Mouse (Mus musculus): ENCODE data around the gene Aif1. TPM values are rescaled to one million over a fixed set of nuclear protein-coding genes. Genes with fewer than 3 reads are reported as not detected.

The Aif1 gene
- polyA plus RNA-seq (2012; rRNA removed; ENCODE audit: low replicate concordance): 2.8 and 5.7 TPM in 2 replicates

DNA sequence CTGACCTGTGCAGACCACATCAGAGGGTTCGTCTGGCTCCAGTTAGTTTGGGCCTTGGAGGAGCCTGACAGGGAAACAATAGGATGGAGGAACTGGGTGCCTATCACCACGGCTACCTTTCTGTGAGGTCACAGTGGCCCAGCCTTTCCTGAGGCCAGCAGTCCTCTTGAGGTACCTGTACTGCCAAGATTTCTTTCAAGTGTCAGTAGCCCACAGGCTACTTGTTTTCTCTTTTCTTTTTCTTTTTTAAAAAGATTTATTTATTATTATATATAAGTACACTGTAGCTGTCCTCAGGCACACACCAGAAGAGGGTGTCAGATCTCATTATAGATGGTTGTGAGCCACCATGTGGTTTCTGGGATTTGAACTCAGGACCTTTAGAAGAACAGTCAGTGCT lies at the start of gene Aif1:
Gene Aif1 (minus strand): TSS at position 101 of the 400 bp plus-strand sequence.

GRCm38 (mm10) chr17:35220156-35220952 lies 44.5 kb upstream of the Aif1 start, which contains the start of gene Gm16181:
Gene Gm16181, plus strand, starts transcription at chr17:35220834.

GRCm38 (mm10) chr17:35204494-35205379 lies 28.9 kb upstream of the Aif1 start, which contains the start of gene Lta:
Gene Lta, minus strand, starts transcription at chr17:35205351.

DNA sequence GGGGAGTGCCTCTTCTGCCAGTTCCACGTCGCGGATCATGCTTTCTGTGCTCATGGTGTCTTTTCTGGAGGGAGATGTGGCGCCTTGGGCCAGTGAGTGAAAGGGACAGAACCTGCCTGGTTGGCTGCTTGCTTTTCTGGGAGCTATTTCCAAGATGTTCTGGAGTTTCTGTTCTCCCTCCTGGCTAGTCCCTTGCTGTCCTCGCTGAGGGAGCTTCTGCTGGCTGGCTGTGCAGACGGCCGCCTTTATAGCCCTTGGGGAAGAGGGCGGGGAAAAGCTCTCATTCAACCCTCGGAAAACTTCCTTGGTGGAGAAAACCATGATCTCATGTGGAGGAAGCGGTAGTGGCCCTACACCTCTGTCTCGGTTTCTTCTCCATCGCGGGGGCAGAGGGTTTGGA lies 25.9 kb upstream of the Aif1 start, which contains the start of gene Tnf:
Gene Tnf (minus strand): TSS at position 221 of the 400 bp plus-strand sequence.

GRCm38 (mm10) chr17:35193881-35194843 lies 18.3 kb upstream of the Aif1 start, which contains the start of gene Ltb:
Gene Ltb, plus strand, starts transcription at chr17:35194439.

GRCm38 (mm10) chr17:35187959-35188610 lies 12.2 kb upstream of the Aif1 start, which contains the start of gene Lst1:
Gene Lst1, minus strand, starts transcription at chr17:35188439.

DNA sequence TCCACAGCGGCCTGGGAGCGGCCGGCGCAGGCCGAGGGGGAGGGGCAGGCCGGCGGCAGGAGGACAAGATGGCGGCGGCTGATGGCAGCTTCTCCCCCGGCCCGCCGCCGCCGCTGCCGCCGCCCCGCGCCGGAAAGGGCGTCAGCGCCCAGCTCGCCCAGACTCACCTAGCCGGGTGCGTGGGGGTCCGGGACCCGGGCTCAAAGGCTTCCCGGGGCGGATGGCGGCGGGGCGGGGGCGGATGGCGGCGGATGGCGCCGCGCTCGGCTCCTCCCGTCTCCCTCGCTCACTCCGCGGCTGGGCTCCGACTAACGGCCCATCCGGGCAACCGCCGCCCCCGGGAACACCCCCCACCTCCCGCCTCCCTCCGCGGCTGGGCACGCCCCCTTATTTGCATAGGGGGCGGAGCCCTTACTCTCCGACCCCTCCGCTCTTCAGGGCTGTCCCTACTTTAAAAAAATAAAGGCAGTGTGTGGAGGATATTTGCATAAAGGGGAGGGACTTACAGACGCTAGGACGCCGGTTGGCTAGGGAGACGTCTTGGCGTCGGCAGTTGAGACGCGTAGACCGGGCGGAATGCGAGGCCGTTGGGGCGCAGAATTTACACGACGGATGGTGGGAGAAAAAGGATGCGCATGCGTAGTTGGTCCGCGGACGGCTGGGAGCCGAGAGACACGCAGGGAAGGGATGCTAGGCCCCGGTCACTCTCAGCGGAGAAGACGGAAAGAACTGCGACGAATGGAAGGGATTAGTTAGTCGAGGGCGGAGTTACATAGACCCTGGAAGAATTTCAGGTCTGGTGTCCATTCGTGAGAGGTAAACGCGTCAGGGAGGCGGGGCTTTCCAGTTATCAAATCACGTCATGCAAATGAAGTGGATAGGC lies 11.1 kb downstream of the Aif1 start, which contains the start of gene Prrc2a:
Gene Prrc2a (minus strand): TSS at position 330 of the 883 bp plus-strand sequence.

DNA sequence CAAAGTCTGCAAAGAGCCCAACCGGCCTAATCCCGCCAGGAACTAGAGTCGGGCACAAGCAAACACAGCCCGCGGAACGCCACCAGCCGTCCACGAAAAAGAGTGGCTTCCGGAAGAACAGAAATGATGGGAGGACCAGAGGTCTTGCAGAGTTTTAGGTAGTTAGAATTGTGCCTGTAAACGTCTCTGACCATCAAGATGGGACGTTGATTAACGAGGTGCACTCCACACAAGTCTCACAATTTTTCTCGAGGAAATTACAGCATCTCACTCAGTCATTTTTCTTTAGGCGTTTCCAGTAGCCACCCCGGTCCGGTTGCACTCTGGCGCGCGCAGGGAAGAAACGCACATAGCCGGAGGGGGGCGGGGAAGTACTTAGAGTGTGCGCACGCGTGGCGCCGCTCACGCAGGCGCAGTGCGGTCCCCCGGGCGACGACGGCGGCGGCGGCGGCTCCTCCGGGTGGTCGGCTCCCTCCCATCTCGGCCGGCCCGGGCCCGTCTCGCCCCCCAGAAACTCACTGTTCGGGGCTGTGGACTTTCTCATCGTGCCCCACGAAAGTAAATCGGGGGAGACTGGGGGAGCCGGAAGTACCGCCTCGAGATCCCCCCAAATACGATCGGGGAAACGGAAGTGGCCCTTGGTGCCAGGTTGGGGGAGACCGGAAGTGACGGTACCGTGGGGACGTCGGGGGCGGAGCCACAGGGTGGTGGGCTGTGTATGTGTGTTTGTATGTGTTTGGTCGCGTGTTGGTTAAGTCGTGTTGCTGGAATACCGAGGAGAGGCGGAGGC lies 40.9 kb downstream of the Aif1 start, which contains the start of gene Bag6:
Gene Bag6 (plus strand): TSS at position 378 of the 790 bp plus-strand sequence.

GRCm38 (mm10) chr17:35131500-35132173 lies 44.2 kb downstream of the Aif1 start, which contains the start of gene Apom:
Gene Apom, minus strand, starts transcription at chr17:35132050.

GRCm38 (mm10) chr17:35126206-35126611 lies 49.7 kb downstream of the Aif1 start, which contains the start of gene D17H6S53E:
Gene D17H6S53E, plus strand, starts transcription at chr17:35126373.

DNA sequence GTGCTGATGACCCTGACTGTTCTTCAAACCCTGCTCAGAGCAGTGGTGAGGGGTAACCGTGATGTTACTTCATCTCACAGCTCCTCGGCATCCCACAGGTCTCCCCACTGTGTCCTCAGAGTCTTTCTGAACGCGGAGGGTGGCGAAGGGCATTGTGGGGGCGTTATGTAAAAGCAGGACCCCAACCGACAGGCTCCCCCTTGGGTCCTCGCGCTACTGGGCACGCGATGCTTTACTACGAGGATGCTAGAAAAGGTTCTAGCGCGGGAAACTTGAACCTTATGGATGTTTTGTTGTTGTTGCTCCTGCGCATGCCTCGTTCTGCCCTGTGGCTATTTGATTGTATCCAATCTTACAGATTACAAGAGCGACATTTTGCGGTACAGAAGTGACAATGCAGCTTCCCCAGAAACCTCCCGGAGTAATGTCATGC lies 54.0 kb downstream of the Aif1 start, which contains the start of gene Csnk2b:
Gene Csnk2b (minus strand): TSS at position 183 of the 433 bp plus-strand sequence.

DNA sequence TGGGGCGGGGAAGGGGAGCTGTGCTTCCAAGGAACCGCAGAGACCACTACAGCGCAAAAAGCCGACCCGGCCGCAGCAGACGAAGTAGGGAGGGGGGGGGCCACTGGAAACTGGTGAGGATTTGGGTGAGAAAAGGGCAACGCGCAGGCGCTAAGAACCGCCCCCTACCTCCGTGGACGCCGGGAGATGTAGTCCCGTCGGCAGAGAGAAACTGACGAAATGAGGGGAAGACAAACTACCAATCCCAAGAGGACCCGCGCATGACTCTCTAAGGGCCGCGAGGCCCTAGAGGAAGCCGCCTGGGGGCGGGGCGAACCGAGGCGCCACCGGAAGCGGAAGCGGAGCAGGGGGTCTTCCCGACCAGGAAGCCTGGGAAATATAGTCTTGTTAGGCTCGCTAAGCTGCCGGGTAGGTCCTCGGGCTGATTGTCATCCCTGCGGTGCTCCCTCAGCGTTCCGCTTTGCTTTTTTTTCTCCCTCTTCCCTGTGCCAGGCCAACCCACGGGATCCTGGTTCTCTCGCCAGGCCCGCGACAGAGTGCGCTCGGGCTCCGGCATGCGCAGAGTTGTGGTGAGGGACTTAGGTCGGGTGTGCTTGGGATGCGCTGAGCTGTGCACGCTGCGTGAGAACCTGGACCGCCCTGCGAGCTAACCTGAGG lies 54.6 kb downstream of the Aif1 start, which contains the start of gene Gpank1:
Gene Gpank1 (plus strand): TSS at position 313 of the 657 bp plus-strand sequence.

Other genes with a start within 250 kb of the Aif1 start
- 48.4 and 54.9 TPM in 2 replicates for gene Neu1, start 244.8 kb downstream of the Aif1 start, polyA plus RNA-seq (2012; rRNA removed; ENCODE audit: low replicate concordance)
- 43.1 and 146 TPM in 2 replicates for gene Hspa1b, start 216.8 kb downstream of the Aif1 start, polyA plus RNA-seq (2012; rRNA removed; ENCODE audit: low replicate concordance)
- gene Gm20481, start 206.2 kb downstream of the Aif1 start, polyA plus RNA-seq (2012; rRNA removed; ENCODE audit: low replicate concordance): 0.30 TPM in 1 of 2 replicates, not detected in the other
- gene Hspa1a, start 203.9 kb downstream of the Aif1 start, polyA plus RNA-seq (2012; rRNA removed; ENCODE audit: low replicate concordance): 17.7 and 42.4 TPM in 2 replicates
- 0.30 and 3.0 TPM in 2 replicates for gene Hspa1l, start 203.4 kb downstream of the Aif1 start, polyA plus RNA-seq (2012; rRNA removed; ENCODE audit: low replicate concordance)
- gene Lsm2, start 194.2 kb downstream of the Aif1 start, polyA plus RNA-seq (2012; rRNA removed; ENCODE audit: low replicate concordance): 75.4 and 108 TPM in 2 replicates
- gene Vars, start 175.1 kb downstream of the Aif1 start, polyA plus RNA-seq (2012; rRNA removed; ENCODE audit: low replicate concordance): 197 and 475 TPM in 2 replicates
- 1.4 and 3.9 TPM in 2 replicates for gene Vwa7, start 159.5 kb downstream of the Aif1 start, polyA plus RNA-seq (2012; rRNA removed; ENCODE audit: low replicate concordance)
- 1.7 and 2.0 TPM in 2 replicates for gene Sapcd1, start 148.1 kb downstream of the Aif1 start, polyA plus RNA-seq (2012; rRNA removed; ENCODE audit: low replicate concordance)
- 4.2 and 4.8 TPM in 2 replicates for gene Msh5, start 129.3 kb downstream of the Aif1 start, polyA plus RNA-seq (2012; rRNA removed; ENCODE audit: low replicate concordance)
- gene Clic1, start 126.1 kb downstream of the Aif1 start, polyA plus RNA-seq (2012; rRNA removed; ENCODE audit: low replicate concordance): 110 and 121 TPM in 2 replicates
- gene Ddah2, start 117.0 kb downstream of the Aif1 start, polyA plus RNA-seq (2012; rRNA removed; ENCODE audit: low replicate concordance): 58.1 and 90.9 TPM in 2 replicates
- 1.5 and 25.2 TPM in 2 replicates for gene Ly6g6c, start 110.7 kb downstream of the Aif1 start, polyA plus RNA-seq (2012; rRNA removed; ENCODE audit: low replicate concordance)
- 0.67 and 0.80 TPM in 2 replicates for gene Mpig6b, start 109.9 kb downstream of the Aif1 start, polyA plus RNA-seq (2012; rRNA removed; ENCODE audit: low replicate concordance)
- 5.7 and 9.0 TPM in 2 replicates for gene Ly6g6e, start 99.2 kb downstream of the Aif1 start, polyA plus RNA-seq (2012; rRNA removed; ENCODE audit: low replicate concordance)
- gene Ly6g6d, start 98.0 kb downstream of the Aif1 start, polyA plus RNA-seq (2012; rRNA removed; ENCODE audit: low replicate concordance): 1.1 and 2.2 TPM in 2 replicates
- gene Ly6g6f, start 90.5 kb downstream of the Aif1 start, polyA plus RNA-seq (2012; rRNA removed; ENCODE audit: low replicate concordance): 0.19 TPM in 1 of 2 replicates, not detected in the other
- 200 and 293 TPM in 2 replicates for gene Abhd16a, start 86.8 kb downstream of the Aif1 start, polyA plus RNA-seq (2012; rRNA removed; ENCODE audit: low replicate concordance)
- gene Ly6g5c, start 67.8 kb downstream of the Aif1 start, polyA plus RNA-seq (2012; rRNA removed; ENCODE audit: low replicate concordance): not detected in 2 replicates
- 3.5 and 4.4 TPM in 2 replicates for gene Ly6g5b, start 60.6 kb downstream of the Aif1 start, polyA plus RNA-seq (2012; rRNA removed; ENCODE audit: low replicate concordance)
- 16.3 and 24.8 TPM in 2 replicates for gene Gpank1, start 54.6 kb downstream of the Aif1 start, polyA plus RNA-seq (2012; rRNA removed; ENCODE audit: low replicate concordance)
- gene Csnk2b, start 54.0 kb downstream of the Aif1 start, polyA plus RNA-seq (2012; rRNA removed; ENCODE audit: low replicate concordance): 376 and 470 TPM in 2 replicates
- gene D17H6S53E, start 49.7 kb downstream of the Aif1 start, polyA plus RNA-seq (2012; rRNA removed; ENCODE audit: low replicate concordance): 8.7 and 9.2 TPM in 2 replicates
- gene Apom, start 44.0 kb downstream of the Aif1 start, polyA plus RNA-seq (2012; rRNA removed; ENCODE audit: low replicate concordance): 0.16 and 0.93 TPM in 2 replicates
- 203 and 278 TPM in 2 replicates for gene Bag6, start 40.9 kb downstream of the Aif1 start, polyA plus RNA-seq (2012; rRNA removed; ENCODE audit: low replicate concordance)
- 344 and 571 TPM in 2 replicates for gene Prrc2a, start 11.2 kb downstream of the Aif1 start, polyA plus RNA-seq (2012; rRNA removed; ENCODE audit: low replicate concordance)
- gene Lst1, start 12.4 kb upstream of the Aif1 start, polyA plus RNA-seq (2012; rRNA removed; ENCODE audit: low replicate concordance): 48.2 and 60.4 TPM in 2 replicates
- gene Ltb, start 18.4 kb upstream of the Aif1 start, polyA plus RNA-seq (2012; rRNA removed; ENCODE audit: low replicate concordance): 118 and 400 TPM in 2 replicates
- 7.1 and 9.9 TPM in 2 replicates for gene Tnf, start 25.9 kb upstream of the Aif1 start, polyA plus RNA-seq (2012; rRNA removed; ENCODE audit: low replicate concordance)
- gene Lta, start 29.3 kb upstream of the Aif1 start, polyA plus RNA-seq (2012; rRNA removed; ENCODE audit: low replicate concordance): 12.2 and 19.0 TPM in 2 replicates
- 0.80 and 4.0 TPM in 2 replicates for gene Gm16181, start 44.8 kb upstream of the Aif1 start, polyA plus RNA-seq (2012; rRNA removed; ENCODE audit: low replicate concordance)
- 6.5 and 11.8 TPM in 2 replicates for gene Atp6v1g2, start 57.6 kb upstream of the Aif1 start, polyA plus RNA-seq (2012; rRNA removed; ENCODE audit: low replicate concordance)
- 10.2 and 38.6 TPM in 2 replicates for gene Nfkbil1, start 59.7 kb upstream of the Aif1 start, polyA plus RNA-seq (2012; rRNA removed; ENCODE audit: low replicate concordance)
- gene Ddx39b, start 65.7 kb upstream of the Aif1 start, polyA plus RNA-seq (2012; rRNA removed; ENCODE audit: low replicate concordance): 265 and 272 TPM in 2 replicates
- 1,785 and 2,234 TPM in 2 replicates for gene H2-D1, start 86.7 kb upstream of the Aif1 start, polyA plus RNA-seq (2012; rRNA removed; ENCODE audit: low replicate concordance)
- 0.06 and 0.08 TPM in 2 replicates for gene H2-Q1, start 144.3 kb upstream of the Aif1 start, polyA plus RNA-seq (2012; rRNA removed; ENCODE audit: low replicate concordance)
- gene H2-Q2, start 166.2 kb upstream of the Aif1 start, polyA plus RNA-seq (2012; rRNA removed; ENCODE audit: low replicate concordance): 2.9 and 3.9 TPM in 2 replicates
- gene H2-Q4, start 203.5 kb upstream of the Aif1 start, polyA plus RNA-seq (2012; rRNA removed; ENCODE audit: low replicate concordance): 138 and 275 TPM in 2 replicates
- 123 and 169 TPM in 2 replicates for gene H2-Q6, start 248.8 kb upstream of the Aif1 start, polyA plus RNA-seq (2012; rRNA removed; ENCODE audit: low replicate concordance)

All from mammary gland, adult 2 months (tissue).